Mouse (Mus musculus) liver, embryonic 12.5 days (tissue): ENCODE measurements around the gene Evi2. TPM values are rescaled to one million over a fixed set of nuclear protein-coding genes. Genes with fewer than 3 reads are reported as not detected.

Source experiments
- ATAC-seq: fragments of 200-750 bp; cut with Nextera tagmentation; 2 replicates; pipeline ENCODE4 v1.8.0; 2017; ENCODE audit warnings: moderate number of reproducible peaks, mild to moderate bottlenecking, moderate library complexity
- H3K27ac ChIP-seq: fragments of 300-500 bp; sonication (generic); 2 replicates; pipeline ENCODE4 v1.5.1; 2016; ENCODE audit warnings: mild to moderate bottlenecking
- H3K27me3 ChIP-seq: fragments of 300-500 bp; sonication (generic); replicated peaks from 2 replicates; pipeline ENCODE4 v1.6.1; 2016; ENCODE audit warnings: mild to moderate bottlenecking, moderate library complexity
- H3K36me3 ChIP-seq: fragments of 300-500 bp; sonication (generic); 2 replicates; pipeline ENCODE4 v1.6.1; 2016; ENCODE audit warnings: mild to moderate bottlenecking, moderate library complexity
- H3K4me1 ChIP-seq: fragments of 300-500 bp; sonication (generic); 2 replicates; pipeline ENCODE4 v1.6.1; 2016
- H3K4me2 ChIP-seq: fragments of 300-500 bp; sonication (generic); 2 replicates; pipeline ENCODE4 v1.6.1; 2016; ENCODE audit warnings: mild to moderate bottlenecking, moderate library complexity
- H3K4me3 ChIP-seq: fragments of 300-500 bp; sonication (generic); 2 replicates; pipeline ENCODE4 v1.5.1; 2016; ENCODE audit warnings: mild to moderate bottlenecking, moderate library complexity
- H3K9ac ChIP-seq: fragments of 300-500 bp; sonication (generic); 2 replicates; pipeline ENCODE4 v1.6.1; 2016; ENCODE audit warnings: mild to moderate bottlenecking, moderate library complexity
- H3K9me3 ChIP-seq: fragments of 300-500 bp; sonication (generic); replicated peaks from 2 replicates; pipeline ENCODE4 v1.6.1; 2016; ENCODE audit warnings: mild to moderate bottlenecking, moderate library complexity
- WGBS: fragments of 180-500 bp; shearing (Covaris S2); methylation state at CpG from one replicate; pipeline ENCODE4 v1.1.7; 2016; ENCODE audit not compliant: insufficient replicate concordance; 5-methylcytosine and 5-hydroxymethylcytosine counted together
- polyA plus RNA-seq: library from polyadenylated mRNA; unstranded; fragments of >200 nt; fragmentation: Nextera tagmentation; extraction: Ambion mirVana; gene quantifications from 2 replicates; pipeline ENCODE4 v1.2.1, GENCODE M21; 2016

The Evi2 gene
- polyA plus RNA-seq, 1 experiment from 2014 or later, result 0.77 TPM

GRCm38 (mm10) chr11:79523560-79524309, 6.7 kb downstream of the Evi2 start, which contains the start of gene Evi2b:
Gene Evi2b (minus strand): TSS chr11:79523762.
- Histone ChIP-seq H3K4me1 (peaks cover 52% of the 10 kb centered on the region), H3K9ac (peak within 1 kb of the TSS; percentile 48), H3K4me3 (peak within 1 kb of the TSS; percentile 42), H3K36me3 (peaks cover 4% of the 10 kb centered on the region; the same call in 1 of the 2 replicates), H3K9me3 (no peaks in the 10 kb centered on the region), H3K27ac (peak within 1 kb of the TSS; percentile 69), H3K4me2 (peak within 1 kb of the TSS; percentile 57), H3K27me3 (no peaks in the 10 kb centered on the region)
- 18% methylated on average over 10 of the region's 10 CpGs for whole genome bisulfite sequencing
- ATAC-seq, result no peak

- Histone ChIP-seq H3K4me3 (peak overlapping the region; percentile 28), H3K4me2 (peak overlapping the region; percentile 57), H3K36me3 (peaks cover 4% of the 10 kb centered on the region; the same call in 1 of the 2 replicates), H3K4me1 (peaks cover 52% of the 10 kb centered on the region), H3K9me3 (no peaks in the 10 kb centered on the region), H3K27me3 (no peaks in the 10 kb centered on the region), H3K9ac (no peak overlapping the region), H3K27ac (no peak overlapping the region)
- 19% methylated on average over 1 of the region's 1 CpGs for WGBS
- ATAC-seq, result no peak
Measured at GRCm38 (mm10) chr11:79522944-79523343, 7.4 kb downstream of the Evi2 start.

GRCm38 (mm10) chr11:79521930-79522329, 8.5 kb downstream of the Evi2 start:
- Histone ChIP-seq H3K9me3 (no peaks in the 10 kb centered on the region), H3K27me3 (no peaks in the 10 kb centered on the region), H3K36me3 (no peaks in the 10 kb centered on the region), H3K4me3 (peak overlapping the region; percentile 28; the same call in 1 of the 2 replicates), H3K4me2 (peak overlapping the region; percentile 57; the same call in 1 of the 2 replicates), H3K4me1 (peaks cover 42% of the 10 kb centered on the region), H3K27ac (no peak overlapping the region), H3K9ac (0 out of 2 replicates have a peak overlapping the region, but pooled peaks have one; percentile 12)
- ATAC-seq, result no peak

- peaks cover 37% of the 10 kb centered on the region for H3K4me1 ChIP-seq
- no peaks in the 10 kb centered on the region; the same call in 1 of the 2 replicates for H3K36me3 ChIP-seq
- no peak overlapping the region for H3K27ac ChIP-seq
- no peak for ATAC-seq
- 0 out of 2 replicates have a peak overlapping the region, but pooled peaks have one; percentile 8 for H3K4me2 ChIP-seq
- H3K27me3 ChIP-seq, result no peaks in the 10 kb centered on the region
- no peaks in the 10 kb centered on the region for H3K9me3 ChIP-seq
- H3K4me3 ChIP-seq, result no peak overlapping the region
- no peak overlapping the region for H3K9ac ChIP-seq
Measured at GRCm38 (mm10) chr11:79520772-79521171, 9.6 kb downstream of the Evi2 start.

GRCm38 (mm10) chr11:79519878-79520291, 10.5 kb downstream of the Evi2 start:
- Histone ChIP-seq H3K27me3 (no peaks in the 10 kb centered on the region), H3K36me3 (peaks cover 5% of the 10 kb centered on the region), H3K4me2 (0 out of 2 replicates have a peak overlapping the region, but pooled peaks have one; percentile 18), H3K9ac (no peak overlapping the region), H3K27ac (0 out of 2 replicates have a peak overlapping the region, but pooled peaks have one; percentile 8), H3K4me1 (peaks cover 36% of the 10 kb centered on the region), H3K4me3 (no peak overlapping the region), H3K9me3 (no peaks in the 10 kb centered on the region)
- 13% methylated on average over 1 of the region's 1 CpGs for WGBS
- no peak for ATAC-seq

- no peak overlapping the region for H3K4me3 ChIP-seq
- H3K36me3 ChIP-seq, result peaks cover 5% of the 10 kb centered on the region
- no peaks in the 10 kb centered on the region for H3K27me3 ChIP-seq
- no peaks in the 10 kb centered on the region for H3K9me3 ChIP-seq
- WGBS, result 61% methylated on average over 6 of the region's 6 CpGs
- no peak overlapping the region for H3K9ac ChIP-seq
- H3K27ac ChIP-seq, result no peak overlapping the region
- peak overlapping the region; percentile 22; the same call in 1 of the 2 replicates for H3K4me2 ChIP-seq
- H3K4me1 ChIP-seq, result peaks cover 30% of the 10 kb centered on the region
- no peak for ATAC-seq
Measured at GRCm38 (mm10) chr11:79519299-79519698, 11.1 kb downstream of the Evi2 start.

GRCm38 (mm10) chr11:79515798-79516197, 14.6 kb downstream of the Evi2 start:
- no peak overlapping the region for H3K4me2 ChIP-seq
- H3K4me3 ChIP-seq, result no peak overlapping the region
- no peak overlapping the region for H3K9ac ChIP-seq
- WGBS, result 72% methylated on average over 2 of the region's 2 CpGs
- no peak for ATAC-seq
- no peak overlapping the region for H3K27ac ChIP-seq
- peaks cover 20% of the 10 kb centered on the region for H3K4me1 ChIP-seq
- peaks cover 8% of the 10 kb centered on the region for H3K36me3 ChIP-seq
- no peaks in the 10 kb centered on the region for H3K9me3 ChIP-seq
- H3K27me3 ChIP-seq, result no peaks in the 10 kb centered on the region

- Histone ChIP-seq H3K27ac (no peak overlapping the region), H3K27me3 (no peaks in the 10 kb centered on the region), H3K9me3 (no peaks in the 10 kb centered on the region), H3K4me2 (no peak overlapping the region), H3K36me3 (peaks cover 8% of the 10 kb centered on the region), H3K4me3 (no peak overlapping the region), H3K4me1 (peaks cover 20% of the 10 kb centered on the region), H3K9ac (no peak overlapping the region)
- no peak for ATAC-seq
- WGBS, result 79% methylated on average over 6 of the region's 6 CpGs
Measured at GRCm38 (mm10) chr11:79515331-79515730, 15.1 kb downstream of the Evi2 start.

GRCm38 (mm10) chr11:79511970-79512369, 18.4 kb downstream of the Evi2 start:
- Histone ChIP-seq H3K36me3 (peaks cover 8% of the 10 kb centered on the region), H3K9me3 (no peaks in the 10 kb centered on the region), H3K27me3 (no peaks in the 10 kb centered on the region), H3K4me3 (no peak overlapping the region), H3K9ac (no peak overlapping the region), H3K4me1 (0 out of 2 replicates have a peak, but pooled peaks cover 4% of the 10 kb centered on the region), H3K27ac (no peak overlapping the region), H3K4me2 (no peak overlapping the region)
- WGBS, result 76% methylated on average over 3 of the region's 3 CpGs
- ATAC-seq, result no peak

GRCm38 (mm10) chr11:79504506-79504905, 25.9 kb downstream of the Evi2 start:
- no peak overlapping the region for H3K4me2 ChIP-seq
- no peak overlapping the region for H3K9ac ChIP-seq
- H3K4me1 ChIP-seq, result peaks cover 6% of the 10 kb centered on the region; the same call in 1 of the 2 replicates
- no peaks in the 10 kb centered on the region for H3K27me3 ChIP-seq
- 74% methylated on average over 7 of the region's 7 CpGs for WGBS
- no peaks in the 10 kb centered on the region for H3K9me3 ChIP-seq
- no peaks in the 10 kb centered on the region for H3K36me3 ChIP-seq
- no peak overlapping the region for H3K27ac ChIP-seq
- H3K4me3 ChIP-seq, result no peak overlapping the region
- ATAC-seq, result no peak

GRCm38 (mm10) chr11:79503845-79504244, 26.5 kb downstream of the Evi2 start, which contains the start of gene Omg:
Gene Omg (minus strand): TSS chr11:79504084.
- no peak within 1 kb of the TSS for H3K4me2 ChIP-seq
- no peaks in the 10 kb centered on the region for H3K9me3 ChIP-seq
- H3K27ac ChIP-seq, result no peak within 1 kb of the TSS
- H3K4me3 ChIP-seq, result no peak within 1 kb of the TSS
- WGBS, result 69% methylated on average over 8 of the region's 8 CpGs
- peaks cover 6% of the 10 kb centered on the region; the same call in 1 of the 2 replicates for H3K4me1 ChIP-seq
- no peak within 1 kb of the TSS for H3K9ac ChIP-seq
- no peaks in the 10 kb centered on the region for H3K36me3 ChIP-seq
- ATAC-seq, result no peak
- no peaks in the 10 kb centered on the region for H3K27me3 ChIP-seq

GRCm38 (mm10) chr11:79502917-79503316, 27.5 kb downstream of the Evi2 start:
- Histone ChIP-seq H3K4me3 (no peak overlapping the region), H3K9ac (no peak overlapping the region), H3K9me3 (no peaks in the 10 kb centered on the region), H3K36me3 (no peaks in the 10 kb centered on the region), H3K27ac (no peak overlapping the region), H3K4me1 (peaks cover 6% of the 10 kb centered on the region; the same call in 1 of the 2 replicates), H3K4me2 (no peak overlapping the region), H3K27me3 (no peaks in the 10 kb centered on the region)
- no peak for ATAC-seq
- WGBS, result 75% methylated on average over 2 of the region's 2 CpGs
